Comparison of ENCODE assay signal across 24 mouse cellular contexts in the genomic region with DNA sequence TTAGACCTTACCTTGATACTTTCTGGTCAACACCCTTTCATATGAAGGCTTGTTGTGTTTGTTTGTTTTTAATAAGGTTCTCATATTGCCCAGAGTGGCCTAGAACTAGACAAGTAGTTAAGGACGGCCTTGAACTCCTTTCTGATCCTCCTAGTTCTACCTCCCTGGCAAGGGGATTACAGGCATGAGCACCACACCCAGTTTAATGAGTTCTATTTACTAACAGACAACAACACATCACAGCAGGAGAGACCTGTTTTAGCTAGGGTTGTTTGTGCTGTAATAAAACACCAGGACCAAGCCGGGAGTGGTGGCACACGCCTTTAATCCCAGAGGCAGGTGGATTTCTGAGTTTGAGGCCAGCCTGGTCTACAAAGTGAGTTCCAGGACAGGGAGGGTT. TPM values are rescaled to one million over a fixed set of nuclear protein-coding genes. Genes with fewer than 3 reads are reported as not detected.
DNase-seq lines count a peak whose midpoint lies in the region; ATAC-seq and TF ChIP-seq lines count a peak whose summit lies in the region.
"Had no signal": no experiment of that assay in that cellular context is flagged by ENCODE, and none has a peak within 500 bp of the region (broad histone marks: within the 10 kb centered on the region; RNA-seq: fewer than 3 reads in every experiment).

No protein-coding gene starts in this region.

- H3K27ac ChIP-seq in liver, embryonic 11.5 days (ENCODE audit: low read depth, low read length) = peak overlapping the region; percentile 72
- H3K27ac ChIP-seq in ES-E14 (ENCODE audit: insufficient read depth, low read depth, low read length, poor library complexity, severe bottlenecking) = peak overlapping the region; percentile 98; the same call in 1 of the 2 replicates
- H3K27ac ChIP-seq in liver, embryonic 12.5 days = peak overlapping the region; percentile 97
- no peak overlapping the region for H3K27ac ChIP-seq in forebrain, embryonic 15.5 days (replicated peaks)
- H3K27ac ChIP-seq: kidney, embryonic 15.5 days; limb, embryonic 10.5 days; macrophage; midbrain, embryonic 12.5 days had no signal

- no peak overlapping the region; the same call in 1 of the 2 replicates for H3K9ac ChIP-seq in liver, embryonic 11.5 days (ENCODE audit: low read depth, low read length)
- no peak overlapping the region; the same call in 1 of the 2 replicates for H3K9ac ChIP-seq in ES-E14 (ENCODE audit: insufficient read depth, low read depth, low read length, poor library complexity, severe bottlenecking)
- peak overlapping the region; percentile 59; the same call in 1 of the 2 replicates for H3K9ac ChIP-seq in liver, embryonic 12.5 days
- H3K9ac ChIP-seq in forebrain, embryonic 15.5 days (replicated peaks) = no peak overlapping the region
- H3K9ac ChIP-seq: heart, embryonic 13.5 days; kidney, embryonic 15.5 days; midbrain, embryonic 12.5 days had no signal

- peak overlapping the region; percentile 78 for H3K4me2 ChIP-seq in liver, embryonic 11.5 days
- peak overlapping the region; percentile 97 for H3K4me2 ChIP-seq in liver, embryonic 12.5 days
- no peak overlapping the region for H3K4me2 ChIP-seq in forebrain, embryonic 15.5 days (replicated peaks)
- H3K4me2 ChIP-seq: kidney, embryonic 15.5 days; midbrain, embryonic 12.5 days had no signal

- H3K9me3 ChIP-seq in liver, embryonic 11.5 days (ENCODE audit: control insufficient read depth, low read length) = no peaks in the 10 kb centered on the region
- no peaks in the 10 kb centered on the region for H3K9me3 ChIP-seq in ES-E14 (ENCODE audit: control insufficient read depth, insufficient read depth, low read depth, low read length)
- H3K9me3 ChIP-seq in liver, embryonic 12.5 days (replicated peaks) = no peaks in the 10 kb centered on the region
- H3K9me3 ChIP-seq in forebrain, embryonic 15.5 days = no peaks in the 10 kb centered on the region
- H3K9me3 ChIP-seq: heart, embryonic 13.5 days; kidney, embryonic 15.5 days; limb, embryonic 10.5 days; midbrain, embryonic 12.5 days; neural tube, embryonic 15.5 days had no signal

- H3K36me3 ChIP-seq in liver, embryonic 11.5 days (ENCODE audit: control insufficient read depth, insufficient read depth, low read length) = no peaks in the 10 kb centered on the region
- no peaks in the 10 kb centered on the region for H3K36me3 ChIP-seq in ES-E14 (ENCODE audit: control insufficient read depth, insufficient read depth, low read length, poor library complexity, severe bottlenecking)
- no peaks in the 10 kb centered on the region for H3K36me3 ChIP-seq in liver, embryonic 12.5 days
- H3K36me3 ChIP-seq in forebrain, embryonic 15.5 days = no peaks in the 10 kb centered on the region
- H3K36me3 ChIP-seq: heart, embryonic 13.5 days; kidney, embryonic 15.5 days; limb, embryonic 10.5 days; midbrain, embryonic 12.5 days; neural tube, embryonic 15.5 days had no signal

- H3K4me1 ChIP-seq in liver, embryonic 11.5 days (replicated peaks; ENCODE audit: control insufficient read depth, insufficient read depth, low read length) = peaks cover 45% of the 10 kb centered on the region
- peaks cover 3 to 18% of the 10 kb centered on the region in 2 experiments; a peak in 2 of 4 replicates for H3K4me1 ChIP-seq in ES-E14 (ENCODE audit: control insufficient read depth in 2 of 2, insufficient read depth in 2 of 2, low read length in 2 of 2, poor library complexity in 1 of 2)
- peaks cover 89% of the 10 kb centered on the region for H3K4me1 ChIP-seq in liver, embryonic 12.5 days
- H3K4me1 ChIP-seq in forebrain, embryonic 15.5 days = peaks cover 17% of the 10 kb centered on the region

- 63% methylated on average over 3 of the region's 3 CpGs for WGBS in liver, embryonic 11.5 days
- WGBS in liver, embryonic 12.5 days (ENCODE audit: insufficient replicate concordance) = 54% methylated on average over 3 of the region's 3 CpGs
- 71% methylated on average over 3 of the region's 3 CpGs for WGBS in forebrain, embryonic 15.5 days

- no peaks in the 10 kb centered on the region for H3K27me3 ChIP-seq in liver, embryonic 11.5 days (replicated peaks; ENCODE audit: control insufficient read depth, insufficient read depth, low read length)
- no peaks in the 10 kb centered on the region for H3K27me3 ChIP-seq in liver, embryonic 12.5 days (replicated peaks)
- 0 out of 2 replicates have a peak, but pooled peaks cover 5% of the 10 kb centered on the region for H3K27me3 ChIP-seq in forebrain, embryonic 15.5 days
- H3K27me3 ChIP-seq: neural tube, embryonic 15.5 days had no signal

- no peak for DNase-seq in liver, embryonic 11.5 days (ENCODE audit: low spot score)
- DNase-seq in liver (no peak), ES-E14 (ENCODE audit: low read depth, low spot score) (no peak)
- no peak for DNase-seq in left cerebral cortex, adult 9 months (ENCODE audit: low spot score in 2 of 2)
- no peak for DNase-seq in urinary bladder, postnatal 4 days (ENCODE audit: low spot score in 2 of 2)
- DNase-seq: adrenal gland, postnatal 36 days; cerebellum, adult 11-12 months; cerebellum, postnatal 14 days; heart, postnatal 14 days; kidney, postnatal 36 days; layer of hippocampus, postnatal 36 days had no signal

- in situ Hi-C loops in ES-E14 (cut with MboI; ENCODE audit: low sequenced_read_pairs in 2 of 2, unreplicated experiment in 2 of 2) = no loop called here

- no peak overlapping the region for H3K4me3 ChIP-seq in liver, embryonic 11.5 days (ENCODE audit: low read depth, low read length)
- no peak overlapping the region for H3K4me3 ChIP-seq in ES-E14 (ENCODE audit: insufficient read depth in 1 of 2, low read depth in 1 of 2, low read length in 2 of 2, poor library complexity in 1 of 2, severe bottlenecking in 1 of 2)
- H3K4me3 ChIP-seq in liver, embryonic 12.5 days = no peak overlapping the region
- H3K4me3 ChIP-seq in forebrain, embryonic 15.5 days = no peak overlapping the region
- H3K4me3 ChIP-seq: heart, embryonic 13.5 days; kidney, embryonic 15.5 days; limb, embryonic 10.5 days; midbrain, embryonic 12.5 days; neural tube, embryonic 15.5 days had no signal

- no peak for ATAC-seq in liver, embryonic 11.5 days (replicated peaks; ENCODE audit: low FRiP score)
- no peak for ATAC-seq in liver, embryonic 12.5 days
- no peak for ATAC-seq in forebrain, embryonic 15.5 days (replicated peaks)
- ATAC-seq: forebrain, embryonic 14.5 days; intestine, postnatal 0 days had no signal

TF ChIP-seq in ES-E14, 5 proteins besides CTCF, POLR2A, EP300 and RAD21:
- TF ChIP-seq ZC3H11A (IDR thresholded peaks at IDR 0.05; ENCODE audit: borderline replicate concordance, low read depth, low read length) (no peak), ZNF384 (IDR thresholded peaks at IDR 0.05; ENCODE audit: low read depth, low read length) (no peak), HCFC1 (IDR thresholded peaks at IDR 0.05; ENCODE audit: borderline replicate concordance, insufficient read depth, low read length) (no peak), CHD2 (IDR thresholded peaks at IDR 0.05; ENCODE audit: low read depth, low read length) (no peak), MAFK (IDR thresholded peaks at IDR 0.05; ENCODE audit: insufficient read depth, low read depth, low read length) (no peak)

RNA-seq across cellular contexts. Expression of gene Slc2a3, which starts 39.0 kb away (rescaled TPM):
- 59.4 and 66.8 TPM in 2 replicates for polyA plus RNA-seq in liver, embryonic 11.5 days (2014; fragmentation: Nextera tagmentation; extraction: Ambion mirVana)
- total RNA-seq in ES-E14 (2012; rRNA removed) = 890 and 1,987 TPM in 2 replicates
- 35.5 and 38.7 TPM in 2 replicates for polyA plus RNA-seq in liver, embryonic 12.5 days (2016; fragmentation: Nextera tagmentation; extraction: Ambion mirVana)
- polyA plus RNA-seq in forebrain, embryonic 15.5 days (2015; fragmentation: Nextera tagmentation; extraction: Ambion mirVana) = 19.9 and 20.5 TPM in 2 replicates

RNA-seq across cellular contexts. Expression of gene Nanog, which starts 55.2 kb away (rescaled TPM):
- polyA plus RNA-seq in liver, embryonic 11.5 days (2014; fragmentation: Nextera tagmentation; extraction: Ambion mirVana) = 0.08 and 0.09 TPM in 2 replicates
- 89.3 and 138 TPM in 2 replicates for total RNA-seq in ES-E14 (2012; rRNA removed)
- polyA plus RNA-seq in liver, embryonic 12.5 days (2016; fragmentation: Nextera tagmentation; extraction: Ambion mirVana) = 0.12 TPM in 1 of 2 replicates, not detected in the other
- 0.09 and 0.29 TPM in 2 replicates for polyA plus RNA-seq in forebrain, embryonic 15.5 days (2015; fragmentation: Nextera tagmentation; extraction: Ambion mirVana)
- total RNA-seq: adrenal gland, adult 18-20 months; adrenal gland, postnatal 36 days; gastrocnemius, adult 8-10 months; heart, postnatal 14 days; layer of hippocampus, postnatal 36 days; liver, adult 2 months had no signal
- polyA plus RNA-seq: liver, adult 2 months; macrophage; neural tube, embryonic 15.5 days had no signal

RNA-seq across cellular contexts. Expression of gene Foxj2, which starts 57.2 kb away (rescaled TPM):
- 3.8 and 4.0 TPM in 2 replicates for polyA plus RNA-seq in liver, embryonic 11.5 days (2014; fragmentation: Nextera tagmentation; extraction: Ambion mirVana)
- total RNA-seq in ES-E14 (2012; rRNA removed) = 1.3 and 1.7 TPM in 2 replicates
- polyA plus RNA-seq in liver, embryonic 12.5 days (2016; fragmentation: Nextera tagmentation; extraction: Ambion mirVana) = 2.0 and 2.4 TPM in 2 replicates
- polyA plus RNA-seq in forebrain, embryonic 15.5 days (2015; fragmentation: Nextera tagmentation; extraction: Ambion mirVana) = 6.4 and 6.8 TPM in 2 replicates
